Mouse (Mus musculus): ENCODE data around the gene Arid3c.
"Not testable (repeated sequence)": the region's sequence is repeated elsewhere in the genome, so short reads cannot be mapped to it uniquely, and the experiment has no call there.

The Arid3c gene

DNA sequence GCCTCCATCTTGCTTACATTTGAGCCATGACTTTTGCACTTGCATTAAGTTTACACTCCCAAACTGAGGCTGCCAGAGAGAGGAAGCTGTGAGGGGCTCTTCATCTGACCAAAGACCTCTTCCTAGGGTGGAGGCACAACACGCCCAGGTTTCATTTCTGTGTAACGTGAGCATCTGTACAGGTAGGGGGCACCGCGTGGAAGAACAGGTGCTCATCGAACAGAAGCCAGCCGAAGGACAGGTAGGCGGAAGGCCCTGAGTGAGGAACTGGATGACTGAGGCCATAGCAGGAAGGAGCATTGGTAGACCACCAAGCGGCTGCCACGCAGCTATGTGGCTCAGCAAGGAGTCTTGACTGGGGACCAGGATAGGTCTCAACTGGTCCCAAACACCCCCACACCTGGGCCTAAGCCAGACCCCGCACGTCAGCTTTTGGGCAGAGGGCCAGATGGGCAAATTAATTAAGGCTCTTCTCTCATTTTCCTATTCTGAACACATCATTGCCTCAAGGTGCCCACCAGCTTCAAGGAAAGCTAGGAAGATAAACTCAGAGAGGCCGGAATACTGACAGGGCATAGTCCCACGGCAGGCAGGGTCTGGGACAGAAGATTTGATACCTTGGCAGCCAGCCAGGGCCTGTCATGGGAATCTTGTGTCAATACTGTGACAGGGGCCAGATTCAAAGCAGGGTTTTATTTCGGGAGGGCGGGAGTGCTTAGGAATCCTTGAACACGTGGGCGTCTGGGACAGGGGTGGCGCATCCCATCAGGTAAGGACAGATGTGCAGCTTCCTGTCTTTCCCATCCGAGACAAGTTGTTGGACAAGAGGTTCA lies 24.8 kb downstream of the Arid3c start:
- DNase-seq (ENCODE audit: low read depth) = no peak

GRCm38 (mm10) chr4:41704651-41705050 lies 26.3 kb downstream of the Arid3c start:
- no peak for DNase-seq (ENCODE audit: low read depth)

GRCm38 (mm10) chr4:41702226-41702625 lies 28.7 kb downstream of the Arid3c start:
- not testable (repeated sequence) for DNase-seq (ENCODE audit: low read depth)

DNA sequence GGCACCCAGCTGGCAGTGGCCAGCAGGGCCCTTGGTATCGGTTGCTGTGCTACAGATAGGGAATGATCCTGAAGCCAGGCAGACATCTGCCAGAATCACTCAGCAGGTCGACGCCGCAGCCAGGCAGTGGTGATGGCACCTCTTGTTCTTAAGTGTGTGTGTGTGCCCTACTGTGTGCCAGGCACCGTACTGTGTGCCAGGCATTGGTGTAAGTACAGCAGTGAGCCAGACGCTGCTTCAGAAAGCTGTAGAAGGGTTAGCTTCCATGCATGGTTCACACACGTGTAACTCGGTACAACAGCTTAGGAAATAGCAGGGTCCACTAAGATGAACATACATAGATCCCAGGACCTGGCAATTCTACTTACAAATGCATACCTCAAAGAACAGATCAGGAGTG lies 30.7 kb downstream of the Arid3c start:
- DNase-seq (ENCODE audit: low read depth) = not testable (repeated sequence)

DNA sequence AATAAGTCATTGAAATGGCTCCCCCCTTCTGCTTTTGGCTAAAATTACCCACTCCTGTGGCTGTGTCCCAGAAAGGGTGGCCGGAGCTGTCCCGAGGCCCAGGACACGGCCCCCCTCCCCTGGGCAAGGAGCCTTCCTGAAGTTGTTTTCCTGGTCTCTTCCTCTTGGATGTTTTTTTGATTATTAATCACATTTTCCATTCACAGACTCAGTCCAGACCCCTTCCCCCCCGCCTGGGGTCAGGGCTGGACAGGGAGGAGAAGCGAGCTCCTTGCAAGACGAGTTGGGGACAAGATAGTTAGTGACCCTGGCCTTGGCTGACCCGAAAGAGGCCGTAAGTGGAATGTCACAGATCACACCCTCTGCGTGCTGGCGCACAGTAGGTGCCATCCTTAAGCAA lies 31.2 kb downstream of the Arid3c start, which contains the start of gene Il11ra1:
Il11ra1 (plus strand) TSS at position 207 of the 400 bp plus-strand sequence.
- DNase-seq (ENCODE audit: low read depth) = not testable (repeated sequence)

GRCm38 (mm10) chr4:41698421-41699016 lies 32.4 kb downstream of the Arid3c start:
- DNase-seq (ENCODE audit: low read depth) = not testable (repeated sequence)

GRCm38 (mm10) chr4:41696930-41697841 lies 33.8 kb downstream of the Arid3c start, which contains the start of gene Cntfr:
Cntfr (minus strand) TSS chr4:41697089.
- DNase-seq (ENCODE audit: low read depth) = peak; percentile 73

- DNase-seq (ENCODE audit: low read depth) = not testable (repeated sequence)
These were observed 34.5 kb downstream of the Arid3c start for GRCm38 (mm10) chr4:41696452-41696851.

GRCm38 (mm10) chr4:41695800-41696199 lies 35.1 kb downstream of the Arid3c start:
- DNase-seq (ENCODE audit: low read depth) = not testable (repeated sequence)

DNA sequence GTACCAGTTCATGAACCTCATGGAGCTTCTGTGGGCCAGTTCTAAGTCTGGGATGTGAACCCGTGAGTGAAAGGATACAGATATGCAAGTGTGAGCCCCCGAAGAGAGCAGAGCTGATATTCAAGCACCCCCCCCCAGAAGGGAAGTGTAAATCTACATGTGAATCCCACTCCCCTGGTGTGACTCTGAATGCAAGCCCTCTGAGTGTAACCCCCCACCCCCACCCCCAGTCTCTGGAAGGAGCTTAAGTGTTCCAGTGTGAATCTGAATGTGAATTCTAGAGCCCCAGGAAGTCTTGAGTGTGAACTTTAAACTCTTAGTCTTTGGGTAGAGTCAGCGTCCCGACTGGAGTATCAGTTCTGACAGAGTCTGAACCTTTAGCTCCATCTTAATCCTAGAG lies 37.4 kb downstream of the Arid3c start:
- DNase-seq (ENCODE audit: low read depth) = not testable (repeated sequence)

- DNase-seq (ENCODE audit: low read depth) = not testable (repeated sequence)
These were observed 40.9 kb downstream of the Arid3c start for GRCm38 (mm10) chr4:41690014-41690413.

DNA sequence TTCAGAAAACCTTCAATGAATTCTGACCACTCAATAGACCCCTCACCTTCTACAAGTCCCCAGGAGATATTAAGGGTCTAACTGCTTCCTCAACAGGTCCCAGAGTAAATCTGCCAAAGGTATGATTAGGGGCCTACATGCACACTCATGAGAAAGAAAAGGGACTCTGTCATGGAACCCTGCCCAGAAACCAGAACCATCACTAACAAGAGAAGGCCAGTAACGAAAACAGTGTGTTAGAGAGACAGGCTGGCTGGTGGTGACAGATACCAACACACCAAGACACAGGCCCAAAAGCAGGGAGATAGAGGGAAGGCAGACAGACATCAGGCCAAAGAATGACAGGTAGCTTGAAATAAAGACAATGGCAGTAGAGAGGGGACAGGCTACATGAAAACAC lies 42.4 kb downstream of the Arid3c start:
- not testable (repeated sequence) for DNase-seq (ENCODE audit: low read depth)

DNA sequence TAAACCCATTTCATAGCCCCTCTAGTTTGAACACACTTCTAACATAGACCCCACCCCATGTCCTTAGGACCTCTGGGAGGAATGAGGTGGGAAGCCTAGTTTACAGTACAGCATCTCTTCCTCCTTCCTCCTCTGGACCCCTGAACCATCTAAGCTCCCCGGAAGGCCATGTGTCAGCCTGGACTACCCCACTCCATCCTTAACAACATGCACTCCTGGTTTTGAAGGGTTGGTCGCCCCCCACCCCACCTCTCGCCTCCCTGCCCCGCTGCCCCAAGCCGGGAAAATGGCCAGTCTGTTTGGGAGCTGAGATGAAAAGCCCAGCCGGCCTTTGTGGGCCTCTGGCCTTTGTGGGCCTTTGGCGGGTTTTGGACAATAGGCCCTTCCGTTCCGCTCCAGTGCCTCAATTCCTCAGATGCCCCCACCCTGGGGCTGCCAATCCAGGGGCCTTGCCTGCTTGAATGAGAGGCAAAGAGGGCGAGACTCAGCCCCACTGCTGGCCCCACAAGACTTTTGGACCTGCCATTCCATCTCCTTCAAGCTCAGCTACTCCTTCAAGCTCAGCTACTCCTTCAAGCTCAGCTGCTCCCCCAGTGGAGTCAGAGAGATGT lies 45.0 kb downstream of the Arid3c start:
- not testable (repeated sequence) for DNase-seq (ENCODE audit: low read depth)

DNA sequence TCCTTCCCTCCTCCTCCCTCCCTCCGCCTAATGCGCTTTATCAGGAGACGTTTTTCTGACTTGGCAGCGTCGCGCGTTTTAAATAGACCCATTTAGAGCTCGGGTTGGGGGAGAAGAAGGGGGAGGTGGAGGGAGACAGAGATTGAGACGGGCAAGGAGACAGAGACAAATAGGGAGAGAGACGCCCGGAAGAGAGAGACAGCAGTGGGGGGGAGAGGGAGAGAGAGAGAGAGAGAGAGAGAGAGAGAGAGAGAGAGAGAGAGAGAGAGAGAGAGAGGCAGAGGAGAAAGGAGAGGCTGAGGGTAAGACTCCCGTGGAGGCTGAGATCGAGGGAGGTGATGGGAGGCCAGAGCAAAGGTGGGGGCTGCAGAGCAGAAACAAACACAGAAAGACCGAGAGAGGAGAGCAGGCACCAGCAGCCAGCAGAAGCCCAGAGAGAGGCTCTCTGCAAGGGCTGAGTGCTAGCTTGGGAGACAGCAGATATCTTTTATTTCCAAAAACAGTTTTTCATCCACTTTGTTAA lies 46.0 kb downstream of the Arid3c start:
- DNase-seq (ENCODE audit: low read depth) = not testable (repeated sequence)

DNA sequence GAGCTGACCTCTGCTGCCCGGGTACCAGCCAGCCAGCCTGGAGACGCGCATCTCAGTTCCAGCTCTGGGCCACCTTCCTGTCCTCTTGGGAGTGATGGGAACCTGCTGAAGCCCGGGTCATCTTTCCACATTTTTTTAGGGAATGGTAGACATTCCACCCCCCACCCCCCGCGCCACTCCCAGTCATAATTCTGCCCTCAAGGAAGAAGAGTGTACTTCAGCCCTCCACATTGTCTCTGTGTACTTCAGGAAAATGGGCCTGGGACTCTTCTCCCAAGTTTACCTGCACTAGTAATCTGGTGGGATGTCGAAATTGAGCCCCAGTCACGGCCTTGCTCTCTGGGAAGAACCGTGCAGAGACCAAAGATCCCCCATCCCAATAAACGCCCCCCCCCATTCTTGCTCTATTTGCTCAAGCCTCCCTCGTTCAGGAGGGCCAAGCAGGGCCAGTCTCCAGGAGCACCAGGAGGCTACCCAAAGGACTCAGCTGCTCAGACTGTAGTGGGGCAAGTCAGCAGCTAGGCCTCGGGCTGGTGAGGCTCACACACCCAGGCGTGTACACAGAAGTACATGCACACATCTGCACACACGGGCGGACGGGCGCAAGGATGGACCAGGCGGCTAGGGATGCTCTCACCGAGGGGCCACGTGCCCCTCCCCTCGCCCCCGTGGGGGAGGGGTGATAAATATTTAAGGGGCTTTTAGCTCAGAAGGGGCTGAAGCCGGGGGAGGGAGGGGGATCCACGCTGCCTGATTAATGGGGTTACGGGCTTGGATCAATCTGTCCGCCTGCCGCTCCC lies 46.6 kb downstream of the Arid3c start:
- not testable (repeated sequence) for DNase-seq (ENCODE audit: low read depth)

GRCm38 (mm10) chr4:41683303-41683702 lies 47.6 kb downstream of the Arid3c start:
- DNase-seq (ENCODE audit: low read depth) = not testable (repeated sequence)

DNA sequence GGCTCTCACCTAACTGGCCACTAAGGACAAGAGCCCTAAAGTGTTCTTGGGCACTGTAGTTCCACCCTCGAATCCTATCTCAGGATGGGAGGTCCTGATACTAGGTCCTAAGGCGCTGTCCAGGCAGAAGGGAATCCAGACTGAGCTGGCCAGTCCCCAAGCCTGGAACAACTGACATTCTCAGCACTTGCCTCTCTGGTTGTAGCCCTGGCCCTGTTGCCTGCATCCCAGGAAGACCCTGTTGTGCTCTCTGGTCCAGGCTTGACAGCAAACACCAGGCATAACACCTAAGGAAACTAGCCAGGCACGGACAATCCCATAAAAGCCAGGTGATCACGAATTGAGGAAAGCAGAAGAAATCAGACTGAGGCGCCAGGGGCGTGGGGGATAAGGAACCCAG lies 48.2 kb downstream of the Arid3c start:
- DNase-seq (ENCODE audit: low read depth) = no peak

- DNase-seq (ENCODE audit: low read depth) = no peak
These were observed 49.0 kb downstream of the Arid3c start for GRCm38 (mm10) chr4:41681947-41682346.

GRCm38 (mm10) chr4:41681176-41681575 lies 49.8 kb downstream of the Arid3c start:
- DNase-seq (ENCODE audit: low read depth) = no peak

GRCm38 (mm10) chr4:41679291-41679690 lies 51.7 kb downstream of the Arid3c start:
- no peak for DNase-seq (ENCODE audit: low read depth)

DNA sequence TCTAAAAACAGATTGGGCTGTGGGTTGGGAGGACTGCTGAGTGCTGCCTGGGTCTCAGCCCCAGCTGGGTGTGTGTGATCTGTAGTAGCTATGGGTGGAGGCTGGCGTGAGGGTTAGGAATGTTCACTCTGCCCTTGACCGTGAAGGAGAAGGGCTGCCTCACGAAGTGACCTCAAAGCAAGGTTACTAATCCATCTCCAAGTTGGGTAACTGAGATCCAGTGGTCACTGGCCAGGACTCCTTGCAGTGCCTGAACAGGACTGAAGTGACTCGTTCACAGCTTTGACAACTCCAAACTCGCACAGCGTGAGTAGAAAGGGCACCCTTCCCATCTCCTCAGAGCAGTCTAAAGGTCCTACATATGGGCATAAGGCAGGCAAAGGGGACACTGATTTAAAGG lies 52.1 kb downstream of the Arid3c start:
- no peak for DNase-seq (ENCODE audit: low read depth)

Measured in induced T-regulatory cell, adult 2 months (primary cell).